29 mouse cellular contexts compared by ENCODE assay signal in genomic region chr12:76280556-76280955, GRCm38 (mm10). TPM values are rescaled to one million over a fixed set of nuclear protein-coding genes. Genes with fewer than 3 reads are reported as not detected.
DNase-seq lines count a peak whose midpoint lies in the region; TF ChIP-seq lines count a peak whose summit lies in the region.
"Had no signal": no experiment of that assay in that cellular context is flagged by ENCODE, and none has a peak within 500 bp of the region (broad histone marks: within the 10 kb centered on the region; RNA-seq: fewer than 3 reads in every experiment).

No protein-coding gene starts in this region.

- peaks cover 21% of the 10 kb centered on the region for H3K4me1 ChIP-seq in liver, adult 2 months (ENCODE audit: control insufficient read depth, insufficient read depth, low read length)
- peaks cover 17% of the 10 kb centered on the region for H3K4me1 ChIP-seq in olfactory bulb, adult 2 months (ENCODE audit: control insufficient read depth, insufficient read depth, low read length)
- H3K4me1 ChIP-seq: embryonic facial prominence, embryonic 13.5 days; hindbrain, embryonic 10.5 days; neural tube, embryonic 12.5 days had no signal

- WGBS in liver, adult 2 months = 53% methylated on average over 9 of the region's 9 CpGs
- 47% methylated on average over 9 of the region's 9 CpGs for WGBS in olfactory bulb, adult 2 months

- no peaks in the 10 kb centered on the region for H3K27me3 ChIP-seq in liver, adult 2 months (ENCODE audit: control insufficient read depth, insufficient read depth, low read length)
- H3K27me3 ChIP-seq: embryonic facial prominence, embryonic 13.5 days; forebrain, embryonic 15.5 days; heart, embryonic 12.5 days; limb, embryonic 12.5 days; megakaryocyte, embryonic 14.5 days; neural tube, embryonic 12.5 days had no signal

- TF ChIP-seq POLR2A in liver, adult 2 months (IDR thresholded peaks at IDR 0.05; ENCODE audit: extremely low read depth, insufficient read depth, low read length) = no peak
- TF ChIP-seq POLR2A in olfactory bulb, adult 2 months (IDR thresholded peaks at IDR 0.05; ENCODE audit: insufficient read depth, low read depth, low read length) = no peak

- H3K79me2 ChIP-seq in liver, adult 2 months (ENCODE audit: control insufficient read depth, insufficient read depth, low read length) = peaks cover 3% of the 10 kb centered on the region; the same call in 1 of the 2 replicates

- peaks cover 49% of the 10 kb centered on the region for H3K36me3 ChIP-seq in liver, adult 2 months (ENCODE audit: control insufficient read depth, insufficient read depth, low read length)
- H3K36me3 ChIP-seq: forebrain, embryonic 15.5 days had no signal

- H3K27ac ChIP-seq in layer of hippocampus, adult 2 months = peak overlapping the region; percentile 49
- H3K27ac ChIP-seq in liver, adult 2 months (replicated peaks; ENCODE audit: insufficient read depth, low read depth, low read length) = peak overlapping the region; percentile 41
- peak overlapping the region; percentile 31; the same call in 1 of the 2 replicates for H3K27ac ChIP-seq in olfactory bulb, adult 2 months (ENCODE audit: insufficient read depth, low read depth, low read length)
- H3K27ac ChIP-seq: embryonic facial prominence, embryonic 13.5 days; forebrain, embryonic 15.5 days; hindbrain, embryonic 10.5 days; limb, embryonic 12.5 days; liver, embryonic 14.5 days; neural tube, embryonic 12.5 days had no signal

- H3K9ac ChIP-seq in liver, adult 2 months (ENCODE audit: low read depth, low read length) = no peak overlapping the region
- H3K9ac ChIP-seq: embryonic facial prominence, embryonic 13.5 days; forebrain, embryonic 15.5 days; heart, embryonic 12.5 days; limb, embryonic 12.5 days; liver, embryonic 14.5 days; lung, embryonic 14.5 days; neural tube, embryonic 12.5 days had no signal

- no peak for TF ChIP-seq CTCF in layer of hippocampus, adult 2 months (conservative IDR thresholded peaks at IDR 0.05)
- no peak for TF ChIP-seq CTCF in liver, adult 2 months (IDR thresholded peaks at IDR 0.05; ENCODE audit: low read depth, low read length)
- no peak for TF ChIP-seq CTCF in olfactory bulb, adult 2 months (IDR thresholded peaks at IDR 0.05; ENCODE audit: insufficient read depth, low read depth, low read length)

- DNase-seq in layer of hippocampus, adult 2 months (ENCODE audit: low spot score in 2 of 2) = no peak
- no peak for DNase-seq in layer of hippocampus, adult 9-10 months (ENCODE audit: low spot score)
- DNase-seq in liver, adult 2 months (ENCODE audit: extremely low read depth, low read depth, low spot score) = peak; percentile 82
- DNase-seq in liver = no peak
- DNase-seq in ovary, postnatal 14 days (ENCODE audit: low spot score) = no peak
- DNase-seq in urinary bladder, postnatal 10 days (ENCODE audit: low spot score) = no peak
- DNase-seq: gastrocnemius, postnatal 14 days; heart, adult 11 months; heart, postnatal 10 days; kidney, postnatal 25 days; lung, embryonic 14.5 days; midbrain, embryonic 14.5 days had no signal

- H3K4me3 ChIP-seq in layer of hippocampus, adult 2 months = no peak overlapping the region
- H3K4me3 ChIP-seq in liver, adult 2 months (ENCODE audit: insufficient read depth, low read depth, low read length) = no peak overlapping the region
- no peak overlapping the region for H3K4me3 ChIP-seq in olfactory bulb, adult 2 months (ENCODE audit: insufficient read depth, low read depth, low read length)
- H3K4me3 ChIP-seq: embryonic facial prominence, embryonic 13.5 days; forebrain, embryonic 15.5 days; heart, embryonic 12.5 days; hindbrain, embryonic 10.5 days; limb, embryonic 12.5 days; megakaryocyte, embryonic 14.5 days; neural tube, embryonic 12.5 days had no signal

RNA-seq across cellular contexts. Expression of gene Mthfd1, which starts 25.5 kb away (rescaled TPM):
- total RNA-seq in layer of hippocampus, adult 2 months (2021) = 10 to 100 TPM; 42.6 to 47.5 TPM
- total RNA-seq in liver, adult 2 months (2014; rRNA removed) = 188 and 211 TPM in 2 replicates
- polyA plus RNA-seq in liver, adult 2 months (2012; rRNA removed) = 112 and 121 TPM in 2 replicates
- not detected in 2 replicates for polyA plus RNA-seq in olfactory bulb, adult 2 months (2012; ENCODE audit: insufficient read depth, insufficient read length, low replicate concordance, missing spikeins)

RNA-seq across cellular contexts. Expression of gene Tex21, which starts 34.0 kb away (rescaled TPM):
- total RNA-seq in layer of hippocampus, adult 2 months (2021) = not detected
- total RNA-seq in liver, adult 2 months (2014; rRNA removed) = not detected in 2 replicates
- polyA plus RNA-seq in liver, adult 2 months (2012; rRNA removed) = not detected in 2 replicates
- not detected in 2 replicates for polyA plus RNA-seq in olfactory bulb, adult 2 months (2012; ENCODE audit: insufficient read depth, insufficient read length, low replicate concordance, missing spikeins)
- total RNA-seq: adrenal gland, adult 8-10 months; gastrocnemius, postnatal 14 days; heart, postnatal 10 days; layer of hippocampus, postnatal 10 days had no signal
- polyA plus RNA-seq: C2C12; cerebellum, adult 2 months; embryonic facial prominence, embryonic 13.5 days; forebrain, embryonic 15.5 days; hindbrain, embryonic 10.5 days; intestine, postnatal 0 days; kidney, embryonic 14.5 days; limb, embryonic 12.5 days; lung, embryonic 14.5 days; midbrain, embryonic 14.5 days; neural tube, embryonic 12.5 days; spleen, adult 2 months; urinary bladder, adult 2 months had no signal

RNA-seq across cellular contexts. Expression of gene Akap5, which starts 44.1 kb away (rescaled TPM):
- 10 to 100 TPM; 61.5 to 63.0 TPM for total RNA-seq in layer of hippocampus, adult 2 months (2021)
- total RNA-seq in liver, adult 2 months (2014; rRNA removed) = 1.1 and 1.2 TPM in 2 replicates
- 0.12 and 0.17 TPM in 2 replicates for polyA plus RNA-seq in liver, adult 2 months (2012; rRNA removed)
- polyA plus RNA-seq in olfactory bulb, adult 2 months (2012; ENCODE audit: insufficient read depth, insufficient read length, low replicate concordance, missing spikeins) = not detected in 2 replicates

Comparison
In these comparisons a context has a peak if more than half of its experiments do, and no peak if none do; other contexts are left out.
1. RNA of gene Akap5, which starts 44.1 kb away (total RNA-seq): 61.5 to 63.0 TPM in layer of hippocampus, adult 2 months; 1.1 to 1.2 TPM in liver, adult 2 months; every median in the first group is over 10 times any median in the second.
2. Peak in every context shown above with its lines, with median percentiles within 50 percentile points of each other: H3K27ac ChIP-seq.